Mouse (Mus musculus) lung, postnatal 0 days (tissue): ENCODE results near the gene Il16.

Source experiments
- CTCF ChIP-seq: IDR thresholded peaks from 2 replicates; pipeline ENCODE4 v1.5.1; 2016; ENCODE audit warnings: antibody characterized with exemption, mild to moderate bottlenecking
- EP300 ChIP-seq: IDR thresholded peaks from 2 replicates; pipeline ENCODE4 v1.6.1; 2016; ENCODE audit warnings: antibody characterized with exemption, mild to moderate bottlenecking, control low read depth

GRCm38 (mm10) chr7:83748405-83748804, 2.9 kb upstream of the Il16 start:
- TF ChIP-seq CTCF (no peak), EP300 (no peak)
